Mouse (Mus musculus) heart, postnatal 0 days (tissue): Measurements from ENCODE around the gene Stim1. TPM values are rescaled to one million over a fixed set of nuclear protein-coding genes. Genes with fewer than 3 reads are reported as not detected.
"Not testable (repeated sequence)": the region's sequence is repeated elsewhere in the genome, so short reads cannot be mapped to it uniquely, and the experiment has no call there.

Experiments used
- ATAC-seq: fragments of 200-750 bp; cut with Nextera tagmentation; 2 replicates; pipeline ENCODE4 v1.8.0; 2017; ENCODE audit warnings: low read depth, moderate number of reproducible peaks, moderate library complexity; ENCODE audit not compliant: insufficient read depth
- DNase-seq: peaks from one replicate; pipeline ENCODE4 v3.0.0-alpha.2; 2016; ENCODE audit warnings: low spot score
- H3K27ac ChIP-seq: fragments of 300-500 bp; sonication (generic); 2 replicates; pipeline ENCODE4 v1.5.1; 2014; ENCODE audit warnings: low read depth, mild to moderate bottlenecking
- H3K27me3 ChIP-seq: fragments of 300-500 bp; sonication (generic); 2 replicates; pipeline ENCODE4 v1.6.1; 2014; ENCODE audit warnings: low read length, mixed read lengths; ENCODE audit not compliant: control insufficient read depth, insufficient read depth
- H3K36me3 ChIP-seq: fragments of 300-500 bp; sonication (generic); replicated peaks from 2 replicates; pipeline ENCODE4 v1.6.1; 2014; ENCODE audit warnings: low read length, mixed read lengths; ENCODE audit not compliant: control insufficient read depth, insufficient read depth
- H3K4me1 ChIP-seq: fragments of 300-500 bp; sonication (generic); 2 replicates; pipeline ENCODE4 v1.6.1; 2014; ENCODE audit warnings: antibody characterized with exemption; ENCODE audit not compliant: control insufficient read depth, insufficient read depth
- H3K4me2 ChIP-seq: fragments of 300-500 bp; sonication (generic); 2 replicates; pipeline ENCODE4 v1.6.1; 2014; ENCODE audit warnings: low read depth, mild to moderate bottlenecking, low read length, moderate library complexity
- H3K4me3 ChIP-seq: fragments of 300-500 bp; sonication (generic); 2 replicates; pipeline ENCODE4 v1.5.1; 2014; ENCODE audit warnings: low read depth, low read length
- H3K9ac ChIP-seq: fragments of 300-500 bp; sonication (generic); replicated peaks from 2 replicates; pipeline ENCODE4 v1.6.1; 2014; ENCODE audit warnings: low read depth, low read length, mixed read lengths
- H3K9me3 ChIP-seq: fragments of 300-500 bp; sonication (generic); replicated peaks from 2 replicates; pipeline ENCODE4 v1.6.1; 2016; ENCODE audit warnings: low read length; ENCODE audit not compliant: control insufficient read depth
- CTCF ChIP-seq: IDR thresholded peaks from 2 replicates; pipeline ENCODE4 v1.5.1; 2016; ENCODE audit warnings: antibody characterized with exemption, control low read depth, low read depth
- EP300 ChIP-seq: IDR thresholded peaks from 2 replicates; pipeline ENCODE4 v1.6.1; 2016; ENCODE audit warnings: antibody characterized with exemption, low read depth
- WGBS: fragments of 180-500 bp; shearing (Covaris S2); extraction: QIAGEN DNeasy Blood & Tissue Kit; methylation state at CpG from one replicate; pipeline ENCODE4 v1.1.7; 2014; 5-methylcytosine and 5-hydroxymethylcytosine counted together
- polyA plus RNA-seq: library from polyadenylated mRNA; unstranded; fragments of >200 nt; fragmentation: Nextera tagmentation; extraction: Ambion mirVana; gene quantifications from 2 replicates; pipeline ENCODE4 v1.2.1, GENCODE M21; 2015
- total RNA-seq: library from RNA; depleted of rRNA; stranded (reverse); fragments of >200 nt; gene quantifications from 2 replicates; pipeline ENCODE4 v1.2.3, GENCODE M21; 2014; ENCODE audit warnings: low replicate concordance

Stim1 gene
- total and polyA plus RNA-seq, 2 experiments from 2014 or later = 11.4 to 59.0 TPM

DNA sequence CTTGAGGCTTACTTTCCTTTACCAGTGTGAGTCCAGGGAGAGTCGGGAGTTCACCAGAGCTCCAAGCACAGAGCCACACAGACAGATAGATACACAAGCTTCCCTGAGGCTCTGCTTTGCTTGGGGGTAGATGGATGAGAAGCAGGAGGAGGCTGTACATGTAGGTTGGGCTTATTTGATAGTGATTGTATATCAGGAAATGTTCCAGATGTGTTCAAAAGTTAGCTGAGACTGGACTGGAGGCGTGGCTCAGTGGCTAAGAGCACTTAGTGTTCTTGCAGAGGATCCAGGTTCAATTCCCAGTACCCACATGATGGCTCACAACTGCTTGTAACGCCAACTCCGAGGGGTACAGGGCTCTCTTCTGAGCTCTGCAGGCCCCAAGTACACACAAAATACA lies 210.8 kb downstream of the Stim1 start:
- Histone ChIP-seq H3K9me3 (no peaks in the 10 kb centered on the region), H3K27ac (no peak overlapping the region), H3K4me3 (no peak overlapping the region), H3K4me2 (no peak overlapping the region), H3K9ac (no peak overlapping the region), H3K27me3 (no peaks in the 10 kb centered on the region), H3K36me3 (no peaks in the 10 kb centered on the region), H3K4me1 (peaks cover 5% of the 10 kb centered on the region; the same call in 1 of the 2 replicates)
- WGBS = 85% methylated on average over 4 of the region's 4 CpGs
- no peak for DNase-seq
- TF ChIP-seq EP300 (no peak), CTCF (no peak)
- no peak for ATAC-seq

GRCm38 (mm10) chr7:102478926-102479325 lies 211.3 kb downstream of the Stim1 start:
- Histone ChIP-seq H3K36me3 (no peaks in the 10 kb centered on the region), H3K27ac (no peak overlapping the region), H3K27me3 (no peaks in the 10 kb centered on the region), H3K9me3 (no peaks in the 10 kb centered on the region), H3K4me1 (peaks cover 5% of the 10 kb centered on the region; the same call in 1 of the 2 replicates), H3K4me2 (no peak overlapping the region), H3K9ac (no peak overlapping the region), H3K4me3 (no peak overlapping the region)
- no peak for DNase-seq
- WGBS = 69% methylated on average over 3 of the region's 3 CpGs
- no peak for ATAC-seq
- TF ChIP-seq EP300 (no peak), CTCF (no peak)

DNA sequence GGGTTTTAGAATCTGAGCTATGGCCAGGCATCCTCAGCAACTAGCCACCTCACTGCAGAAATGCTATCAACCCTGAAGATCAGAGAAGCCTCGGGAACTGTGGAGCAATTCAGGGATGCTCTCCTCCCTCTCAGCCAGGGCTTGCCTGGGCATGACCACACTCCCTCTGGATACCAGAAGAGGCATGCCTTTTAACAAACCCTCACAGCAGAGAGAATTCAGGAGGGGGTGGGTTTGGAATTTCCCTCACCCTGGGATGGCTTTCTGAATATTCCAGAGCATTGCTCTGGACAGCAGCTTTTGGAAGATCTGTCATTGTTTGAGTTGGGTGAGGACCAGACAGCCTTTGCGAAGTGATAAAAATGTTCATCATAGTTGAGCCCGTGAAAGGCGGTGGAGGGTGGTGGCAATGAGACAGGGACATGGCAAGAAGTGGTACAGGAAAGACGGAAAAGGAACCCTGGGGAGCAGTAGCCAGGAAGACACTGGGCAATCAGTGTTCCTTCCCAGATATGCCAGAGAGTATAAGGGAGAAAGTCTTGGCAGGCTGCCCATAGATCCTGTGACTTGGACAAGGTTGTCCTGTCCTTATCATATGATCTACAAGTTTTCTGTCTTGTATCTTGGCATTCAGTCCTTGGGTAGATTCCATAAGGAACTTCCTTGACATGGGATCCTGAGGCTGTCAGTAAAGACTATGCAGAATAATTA lies 211.9 kb downstream of the Stim1 start:
- no peak overlapping the region for H3K9ac ChIP-seq
- H3K27me3 ChIP-seq = no peaks in the 10 kb centered on the region
- H3K4me1 ChIP-seq = peaks cover 5% of the 10 kb centered on the region; the same call in 1 of the 2 replicates
- H3K4me2 ChIP-seq = no peak overlapping the region
- H3K9me3 ChIP-seq = no peaks in the 10 kb centered on the region
- TF ChIP-seq CTCF (no peak), EP300 (no peak)
- no peaks in the 10 kb centered on the region for H3K36me3 ChIP-seq
- WGBS = 31% methylated on average over 5 of the region's 5 CpGs
- H3K4me3 ChIP-seq = no peak overlapping the region
- DNase-seq = no peak
- ATAC-seq = no peak
- H3K27ac ChIP-seq = no peak overlapping the region

DNA sequence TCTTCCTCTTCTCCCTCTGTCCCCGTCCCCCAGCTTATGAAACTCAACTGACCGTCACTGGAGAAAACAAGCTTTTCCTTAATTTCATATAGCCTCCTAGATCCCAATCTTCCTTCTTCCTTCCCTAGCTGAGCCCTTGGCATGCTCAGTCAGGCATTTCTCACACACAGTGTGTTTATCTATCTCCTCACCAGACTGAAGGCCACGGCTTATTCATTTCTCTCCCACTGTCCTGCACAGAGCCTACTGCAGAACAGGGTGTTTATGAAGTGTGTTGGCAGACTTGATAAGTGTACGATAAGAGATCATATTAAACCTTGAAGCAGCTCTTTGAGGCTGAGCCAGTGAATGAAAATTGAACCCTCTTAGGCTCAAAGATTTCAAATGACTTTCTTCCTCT lies 213.2 kb downstream of the Stim1 start:
- WGBS = 57% methylated on average over 4 of the region's 4 CpGs
- Histone ChIP-seq H3K9ac (no peak overlapping the region), H3K4me3 (no peak overlapping the region), H3K4me1 (peaks cover 5% of the 10 kb centered on the region; the same call in 1 of the 2 replicates), H3K4me2 (no peak overlapping the region), H3K27me3 (no peaks in the 10 kb centered on the region), H3K27ac (no peak overlapping the region), H3K36me3 (no peaks in the 10 kb centered on the region), H3K9me3 (no peaks in the 10 kb centered on the region)
- ATAC-seq (no peak), DNase-seq (no peak)
- TF ChIP-seq CTCF = no peak
- no peak for TF ChIP-seq EP300

DNA sequence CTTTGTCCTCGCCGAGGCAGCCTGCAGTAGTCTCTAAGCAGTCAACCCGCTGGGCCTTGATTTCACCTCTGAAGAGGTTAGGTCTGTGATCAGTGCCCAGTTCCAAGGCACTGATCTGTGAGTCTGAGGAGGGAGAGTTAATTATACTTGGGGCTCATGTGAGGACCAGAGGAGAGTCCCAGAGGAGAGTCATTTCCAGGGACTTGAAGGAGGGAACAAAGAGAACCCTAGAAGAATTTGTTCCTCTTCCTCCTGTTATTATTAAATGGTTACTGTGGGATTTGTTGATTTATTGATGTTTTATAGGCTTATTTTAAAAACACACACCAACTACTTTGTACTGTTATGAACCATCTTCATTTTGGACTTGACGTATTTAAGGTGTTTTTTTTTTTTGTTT lies 214.0 kb downstream of the Stim1 start, which contains the start of gene Olfr543:
TSS of gene Olfr543 (minus strand) at position 101 of the 400 bp plus-strand sequence.
- Histone ChIP-seq H3K9ac (no peak within 1 kb of the TSS), H3K4me3 (no peak within 1 kb of the TSS), H3K4me1 (peaks cover 5% of the 10 kb centered on the region; the same call in 1 of the 2 replicates), H3K27ac (no peak within 1 kb of the TSS), H3K36me3 (no peaks in the 10 kb centered on the region), H3K27me3 (no peaks in the 10 kb centered on the region), H3K4me2 (no peak within 1 kb of the TSS), H3K9me3 (no peaks in the 10 kb centered on the region)
- 94% methylated on average over 4 of the region's 4 CpGs for WGBS
- no peak for ATAC-seq
- no peak for DNase-seq
- TF ChIP-seq CTCF = no peak
- no peak for TF ChIP-seq EP300

DNA sequence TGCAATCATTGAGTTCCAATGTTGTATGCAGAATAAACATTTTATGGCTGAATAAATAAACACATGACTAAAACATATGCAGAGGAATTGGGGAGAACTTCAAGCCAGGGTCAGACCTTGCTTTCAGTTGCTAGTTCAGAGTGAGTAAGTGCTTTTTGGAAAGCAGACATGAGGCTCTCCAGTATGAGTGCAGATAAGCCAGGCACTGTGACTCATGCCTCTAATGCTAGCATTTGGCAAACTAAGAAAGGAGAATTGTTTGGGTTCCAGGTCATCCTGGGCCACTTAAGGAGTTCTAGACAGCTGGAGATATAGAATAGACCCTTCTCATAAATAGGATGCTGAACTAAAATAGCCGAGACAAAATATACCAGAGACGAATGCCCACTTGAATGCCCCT lies 216.1 kb downstream of the Stim1 start:
- no peak overlapping the region for H3K27ac ChIP-seq

DNA sequence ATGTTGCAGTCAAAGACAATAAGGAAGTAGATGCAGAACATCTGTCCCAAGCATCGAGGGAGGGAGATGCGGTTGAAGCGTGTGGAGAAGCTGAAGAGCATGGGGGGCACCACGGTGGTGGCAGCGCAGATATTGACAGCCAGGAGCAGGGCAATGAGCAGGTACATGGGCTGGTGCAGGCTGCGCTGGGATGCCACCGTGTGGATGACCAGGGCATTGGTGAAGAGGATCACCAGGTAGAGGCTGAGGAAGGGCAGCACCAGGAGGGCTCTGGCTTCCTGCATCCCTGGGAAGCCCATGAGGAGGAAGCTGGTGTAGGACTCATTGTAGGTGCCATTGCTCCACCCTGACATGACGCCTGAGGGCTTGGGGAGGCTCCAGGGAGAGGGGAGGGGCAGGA lies 217.2 kb downstream of the Stim1 start:
- H3K4me1 ChIP-seq, H3K4me3 ChIP-seq, H3K9me3 ChIP-seq, H3K27me3 ChIP-seq, ATAC-seq, H3K4me2 ChIP-seq, H3K9ac ChIP-seq, DNase-seq, H3K27ac ChIP-seq, H3K36me3 ChIP-seq: not testable (repeated sequence)
- 70% methylated on average over 7 of the region's 8 CpGs for WGBS

More for the DNA sequence above, 216.1 kb downstream of the Stim1 start:
- DNase-seq (no peak), ATAC-seq (peak; percentile 48; the same call in 1 of the 2 replicates)
- H3K4me2 ChIP-seq = no peak overlapping the region
- H3K27me3 ChIP-seq = no peaks in the 10 kb centered on the region
- no peaks in the 10 kb centered on the region for H3K36me3 ChIP-seq
- H3K9ac ChIP-seq = no peak overlapping the region
- H3K9me3 ChIP-seq = no peaks in the 10 kb centered on the region
- peaks cover 5% of the 10 kb centered on the region; the same call in 1 of the 2 replicates for H3K4me1 ChIP-seq
- no peak for TF ChIP-seq CTCF
- no peak for TF ChIP-seq EP300
- WGBS = 38% methylated on average over 2 of the region's 2 CpGs
- no peak overlapping the region for H3K4me3 ChIP-seq
